Mouse (Mus musculus) midbrain, embryonic 14.5 days (tissue): ENCODE measurements at regions not wholly inside any gene's neighbourhood (a gene's known extent, or its start where the extent isn't known, plus 50 kb on each side); places are given as distances from the start of the nearest gene placed in this dataset.

ENCODE experiments used
- ATAC-seq: fragments of 200-750 bp; cut with Nextera tagmentation; 2 replicates; pipeline ENCODE4 v1.8.0; 2017; ENCODE audit warnings: moderate number of reproducible peaks, moderate library complexity; ENCODE audit not compliant: low FRiP score, low TSS enrichment
- DNase-seq: peaks from one replicate; pipeline ENCODE4 v3.0.0-alpha.2; 2015
- H3K27ac ChIP-seq: fragments of 300-500 bp; sonication (generic); replicated peaks from 2 replicates; pipeline ENCODE4 v1.5.1; 2014; ENCODE audit warnings: mild to moderate bottlenecking, low read depth, low read length, moderate library complexity
- H3K27me3 ChIP-seq: fragments of 300-500 bp; sonication (generic); 2 replicates; pipeline ENCODE4 v1.6.1; 2014; ENCODE audit warnings: low read length, control low read depth, mixed read lengths; ENCODE audit not compliant: control insufficient read depth, insufficient read depth
- H3K36me3 ChIP-seq: fragments of 300-500 bp; sonication (generic); 2 replicates; pipeline ENCODE4 v1.6.1; 2014; ENCODE audit warnings: low read length, control low read depth; ENCODE audit not compliant: control insufficient read depth, insufficient read depth
- H3K4me1 ChIP-seq: fragments of 300-500 bp; sonication (generic); 2 replicates; pipeline ENCODE4 v1.6.1; 2014; ENCODE audit warnings: mild to moderate bottlenecking, antibody characterized with exemption, low read length, control low read depth; ENCODE audit not compliant: control insufficient read depth, insufficient read depth
- H3K4me2 ChIP-seq: fragments of 300-500 bp; sonication (generic); 2 replicates; pipeline ENCODE4 v1.6.1; 2014; ENCODE audit warnings: mild to moderate bottlenecking, low read length, moderate library complexity
- H3K4me3 ChIP-seq: fragments of 300-500 bp; sonication (generic); replicated peaks from 2 replicates; pipeline ENCODE4 v1.5.1; 2014; ENCODE audit warnings: low read depth, low read length
- H3K9ac ChIP-seq: fragments of 300-500 bp; sonication (generic); replicated peaks from 2 replicates; pipeline ENCODE4 v1.6.1; 2014; ENCODE audit warnings: mild to moderate bottlenecking, low read length, moderate library complexity
- H3K9me3 ChIP-seq: fragments of 300-500 bp; sonication (generic); 2 replicates; pipeline ENCODE4 v1.6.1; 2016; ENCODE audit warnings: low read length, control low read depth, mixed read lengths; ENCODE audit not compliant: control insufficient read depth
- WGBS: fragments of 180-500 bp; shearing (Covaris S2); extraction: QIAGEN DNeasy Blood & Tissue Kit; methylation state at CpG from one replicate; pipeline ENCODE4 v1.1.7; 2014; 5-methylcytosine and 5-hydroxymethylcytosine counted together

DNA sequence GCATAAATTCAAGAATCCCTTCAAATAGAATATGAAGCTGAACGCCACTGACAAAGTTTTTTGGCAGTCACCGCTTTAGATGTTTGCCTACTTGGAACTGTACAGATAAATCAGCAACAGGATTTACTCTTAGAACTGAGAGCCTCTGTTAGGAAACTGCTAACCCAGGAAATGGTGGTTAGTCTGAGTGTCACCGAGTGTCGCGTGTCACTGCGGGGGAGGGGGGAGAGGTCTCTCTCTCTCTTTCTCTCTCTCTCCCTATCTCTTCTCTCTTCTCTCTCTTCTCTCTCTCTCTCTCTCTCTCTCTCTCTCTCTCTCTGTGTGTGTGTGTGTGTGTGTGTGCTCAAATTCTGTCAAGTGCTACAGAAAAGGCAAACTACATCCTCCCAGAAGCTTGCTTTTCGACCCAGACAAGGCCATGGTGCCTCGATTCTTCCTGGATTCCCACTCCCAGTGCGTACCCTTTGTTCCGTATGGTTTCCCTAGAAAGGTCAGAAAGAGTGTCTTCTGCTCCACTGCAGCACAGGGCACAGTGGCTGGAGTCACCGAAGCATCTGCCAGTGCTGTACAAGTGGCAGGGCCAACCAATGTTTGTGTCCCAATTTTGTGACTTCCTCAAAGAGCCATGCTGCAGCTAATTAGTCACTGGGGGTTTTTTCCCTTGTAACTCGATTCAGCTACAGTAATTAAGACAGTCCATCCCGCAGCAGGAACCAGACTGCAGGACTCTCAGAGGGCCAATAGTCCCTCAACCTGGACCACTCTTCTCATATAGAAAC, 87.0 kb downstream of the Cog6 start:
- DNase-seq (no peak), ATAC-seq (no peak)
- Histone ChIP-seq H3K9ac (no peak overlapping the region), H3K27ac (no peak overlapping the region), H3K36me3 (no peaks in the 10 kb centered on the region), H3K9me3 (no peaks in the 10 kb centered on the region), H3K4me3 (no peak overlapping the region), H3K27me3 (peaks cover 8% of the 10 kb centered on the region; the same call in 1 of the 2 replicates), H3K4me2 (no peak overlapping the region), H3K4me1 (peaks cover 8% of the 10 kb centered on the region)
- WGBS = 82% methylated on average over 13 of the region's 13 CpGs

- ATAC-seq (no peak), DNase-seq (peak; percentile 18)
- H3K9ac ChIP-seq = no peak overlapping the region
- WGBS = 67% methylated on average over 12 of the region's 12 CpGs
- H3K4me1 ChIP-seq = peaks cover 8% of the 10 kb centered on the region
- H3K9me3 ChIP-seq = no peaks in the 10 kb centered on the region
- H3K4me3 ChIP-seq = no peak overlapping the region
- no peak overlapping the region for H3K4me2 ChIP-seq
- H3K27me3 ChIP-seq = peaks cover 8% of the 10 kb centered on the region; the same call in 1 of the 2 replicates
- H3K27ac ChIP-seq = no peak overlapping the region
- no peaks in the 10 kb centered on the region for H3K36me3 ChIP-seq
Observed at GRCm38 (mm10) chr3:52927361-52927841, 89.6 kb downstream of the Cog6 start.

DNA sequence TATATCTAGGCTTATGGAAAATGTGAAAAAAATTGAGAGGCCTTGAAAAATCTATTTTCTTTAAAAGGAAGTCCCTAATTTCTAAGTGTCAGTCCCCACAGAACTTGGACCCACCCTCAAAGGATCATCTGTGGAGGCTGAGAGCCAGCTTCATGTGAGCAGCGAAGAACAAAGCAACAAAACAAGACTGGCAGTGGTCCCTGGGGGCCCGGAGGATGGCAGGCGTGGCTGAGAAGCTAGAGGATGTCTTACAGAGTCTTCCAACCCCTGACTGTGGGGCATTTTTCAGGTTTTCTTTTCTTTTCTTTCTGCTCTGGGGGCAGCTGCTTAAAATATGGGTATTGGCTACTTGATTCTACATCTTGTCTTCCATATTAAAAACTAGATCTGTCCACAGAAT, 90.5 kb downstream of the Cog6 start:
- H3K36me3 ChIP-seq = no peaks in the 10 kb centered on the region
- H3K4me3 ChIP-seq = no peak overlapping the region
- WGBS = 32% methylated on average over 3 of the region's 3 CpGs
- no peaks in the 10 kb centered on the region for H3K9me3 ChIP-seq
- DNase-seq (peak; percentile 52), ATAC-seq (no peak)
- no peak overlapping the region for H3K4me2 ChIP-seq
- H3K27me3 ChIP-seq = peaks cover 12% of the 10 kb centered on the region; the same call in 1 of the 2 replicates
- H3K9ac ChIP-seq = no peak overlapping the region
- H3K4me1 ChIP-seq = peaks cover 8% of the 10 kb centered on the region
- no peak overlapping the region for H3K27ac ChIP-seq

- Histone ChIP-seq H3K9me3 (no peaks in the 10 kb centered on the region), H3K36me3 (no peaks in the 10 kb centered on the region), H3K27ac (no peak overlapping the region), H3K4me3 (no peak overlapping the region), H3K4me1 (peaks cover 8% of the 10 kb centered on the region), H3K4me2 (no peak overlapping the region), H3K9ac (no peak overlapping the region), H3K27me3 (peaks cover 14% of the 10 kb centered on the region; the same call in 1 of the 2 replicates)
- DNase-seq (peak; percentile 43), ATAC-seq (no peak)
- 67% methylated on average over 3 of the region's 3 CpGs for WGBS
Observed at GRCm38 (mm10) chr3:52925223-52925622, 91.8 kb downstream of the Cog6 start.

GRCm38 (mm10) chr3:52924631-52925030, 92.4 kb downstream of the Cog6 start:
- H3K27ac ChIP-seq = no peak overlapping the region
- H3K4me3 ChIP-seq = no peak overlapping the region
- H3K9me3 ChIP-seq = no peaks in the 10 kb centered on the region; the same call in 1 of the 2 replicates
- H3K4me2 ChIP-seq = no peak overlapping the region
- H3K4me1 ChIP-seq = peaks cover 8% of the 10 kb centered on the region
- no peak overlapping the region for H3K9ac ChIP-seq
- DNase-seq (peak; percentile 12), ATAC-seq (no peak)
- WGBS = 27% methylated on average over 2 of the region's 2 CpGs
- peaks cover 14% of the 10 kb centered on the region; the same call in 1 of the 2 replicates for H3K27me3 ChIP-seq
- no peaks in the 10 kb centered on the region for H3K36me3 ChIP-seq

DNA sequence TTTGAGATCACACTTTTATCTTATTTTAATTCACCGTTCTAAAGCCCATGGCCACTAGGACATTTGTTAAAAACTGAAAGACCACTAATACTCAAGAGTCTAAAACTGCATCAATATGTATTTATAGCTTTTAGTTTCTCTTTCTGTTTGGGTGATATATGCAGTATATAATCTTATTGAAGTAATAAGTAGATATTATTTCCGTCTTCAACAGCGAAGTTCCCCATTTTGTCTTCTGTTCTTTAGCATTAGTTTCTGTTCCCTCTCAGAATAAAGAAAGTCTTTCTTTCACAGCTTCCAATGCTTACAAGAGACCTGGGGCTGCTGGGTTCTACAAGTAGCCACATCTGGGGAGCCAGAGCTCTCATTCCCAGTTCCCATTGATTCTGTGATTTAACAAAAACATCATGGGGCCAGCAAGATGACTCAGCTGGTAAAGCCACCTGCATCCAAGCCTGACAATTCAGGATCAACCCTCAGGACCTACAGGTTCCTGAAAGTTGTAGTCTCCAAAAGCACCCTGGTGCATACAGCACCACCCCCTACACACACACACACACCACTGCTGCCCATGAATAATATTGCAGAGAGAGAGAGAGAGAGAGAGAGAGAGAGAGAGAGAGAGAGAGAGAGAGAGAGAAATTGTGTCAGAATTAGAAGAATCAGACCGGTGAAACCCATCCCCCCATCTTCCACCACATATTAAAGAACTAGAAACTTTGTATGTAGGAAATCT, 93.0 kb downstream of the Cog6 start:
- no peak for DNase-seq
- H3K27me3 ChIP-seq = peaks cover 14% of the 10 kb centered on the region; the same call in 1 of the 2 replicates
- H3K27ac ChIP-seq = no peak overlapping the region
- no peak overlapping the region for H3K4me2 ChIP-seq
- H3K36me3 ChIP-seq = no peaks in the 10 kb centered on the region
- no peak overlapping the region for H3K4me3 ChIP-seq
- H3K4me1 ChIP-seq = peaks cover 8% of the 10 kb centered on the region
- H3K9ac ChIP-seq = no peak overlapping the region
- peaks cover under 1% of the 10 kb centered on the region; the same call in 1 of the 2 replicates for H3K9me3 ChIP-seq
- WGBS = 79% methylated on average over 4 of the region's 4 CpGs
- no peak for ATAC-seq

GRCm38 (mm10) chr3:52922411-52922810, 94.6 kb downstream of the Cog6 start:
- Histone ChIP-seq H3K36me3 (no peaks in the 10 kb centered on the region), H3K9ac (no peak overlapping the region), H3K4me1 (peaks cover 8% of the 10 kb centered on the region), H3K27me3 (0 out of 2 replicates have a peak, but pooled peaks cover 6% of the 10 kb centered on the region), H3K27ac (no peak overlapping the region), H3K9me3 (peaks cover 7% of the 10 kb centered on the region; the same call in 1 of the 2 replicates), H3K4me2 (no peak overlapping the region), H3K4me3 (no peak overlapping the region)
- WGBS = 91% methylated on average over 8 of the region's 8 CpGs
- no peak for DNase-seq
- ATAC-seq = no peak

DNA sequence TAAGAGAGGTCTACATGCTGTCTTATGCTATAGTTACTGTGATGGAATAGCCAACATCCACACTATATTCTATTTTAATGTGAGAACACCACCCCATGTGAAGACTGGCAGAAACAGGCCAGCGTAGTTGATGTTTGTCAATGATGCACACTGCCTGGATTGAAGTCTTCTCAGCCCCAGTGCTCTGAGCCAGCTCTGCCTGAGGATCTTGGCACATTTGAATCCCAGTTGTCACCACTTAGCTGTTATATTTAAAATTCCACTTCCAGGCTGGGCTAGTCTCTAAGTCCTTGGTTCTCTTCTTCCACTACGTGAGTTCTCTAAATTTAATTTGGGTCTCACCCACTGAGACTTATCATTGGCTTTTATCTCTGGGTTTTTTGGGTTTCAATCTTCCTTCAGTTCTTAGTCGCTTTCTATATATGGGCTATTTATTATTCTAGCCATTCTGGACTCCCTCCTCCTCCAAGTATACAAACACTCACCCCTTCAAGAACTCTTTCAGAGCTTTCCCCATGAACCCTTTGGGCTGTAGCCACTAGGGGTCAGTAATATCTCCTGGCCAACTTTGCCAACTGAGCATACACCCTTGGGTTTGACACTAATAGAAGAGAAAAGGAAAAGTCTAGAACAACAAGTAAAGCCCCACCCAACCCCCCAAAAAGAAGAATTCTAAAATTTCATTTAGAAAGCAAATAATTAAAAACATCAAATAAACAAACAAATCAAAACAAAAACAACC, 110.0 kb downstream of the Cog6 start:
- no peak overlapping the region for H3K4me2 ChIP-seq
- H3K4me1 ChIP-seq = no peaks in the 10 kb centered on the region
- no peaks in the 10 kb centered on the region for H3K27me3 ChIP-seq
- H3K36me3 ChIP-seq = no peaks in the 10 kb centered on the region
- 94% methylated on average over 3 of the region's 3 CpGs for WGBS
- no peak for ATAC-seq
- H3K9ac ChIP-seq = no peak overlapping the region
- DNase-seq = no peak
- H3K9me3 ChIP-seq = no peaks in the 10 kb centered on the region
- no peak overlapping the region for H3K27ac ChIP-seq
- no peak overlapping the region for H3K4me3 ChIP-seq
